Mouse (Mus musculus): ENCODE data around the gene Cwc25. TPM values are rescaled to one million over a fixed set of nuclear protein-coding genes. Genes with fewer than 3 reads are reported as not detected.
"Not testable (repeated sequence)": the region's sequence is repeated elsewhere in the genome, so short reads cannot be mapped to it uniquely, and the experiment has no call there.

Cwc25 gene
- total RNA-seq, 2 experiments from 2014 or later, result 8.8 to 13.8 TPM

DNA sequence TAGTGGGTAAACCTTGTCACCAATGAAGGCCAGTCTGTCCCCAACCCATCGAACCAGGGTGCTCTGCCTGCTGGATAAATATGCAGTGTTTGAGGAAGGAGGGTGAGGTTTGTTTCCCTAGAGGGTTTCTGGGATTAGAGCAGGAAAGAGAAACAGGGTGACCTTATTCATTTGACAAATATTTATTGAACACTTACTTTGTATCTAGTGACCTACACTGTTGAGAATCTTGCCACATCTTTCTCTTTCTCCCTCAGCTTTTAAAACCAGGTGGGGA, 35.8 kb upstream of the Cwc25 start:
- ATAC-seq (replicated peaks; ENCODE audit: low FRiP score, poor library complexity, severe bottlenecking), result no peak

DNA sequence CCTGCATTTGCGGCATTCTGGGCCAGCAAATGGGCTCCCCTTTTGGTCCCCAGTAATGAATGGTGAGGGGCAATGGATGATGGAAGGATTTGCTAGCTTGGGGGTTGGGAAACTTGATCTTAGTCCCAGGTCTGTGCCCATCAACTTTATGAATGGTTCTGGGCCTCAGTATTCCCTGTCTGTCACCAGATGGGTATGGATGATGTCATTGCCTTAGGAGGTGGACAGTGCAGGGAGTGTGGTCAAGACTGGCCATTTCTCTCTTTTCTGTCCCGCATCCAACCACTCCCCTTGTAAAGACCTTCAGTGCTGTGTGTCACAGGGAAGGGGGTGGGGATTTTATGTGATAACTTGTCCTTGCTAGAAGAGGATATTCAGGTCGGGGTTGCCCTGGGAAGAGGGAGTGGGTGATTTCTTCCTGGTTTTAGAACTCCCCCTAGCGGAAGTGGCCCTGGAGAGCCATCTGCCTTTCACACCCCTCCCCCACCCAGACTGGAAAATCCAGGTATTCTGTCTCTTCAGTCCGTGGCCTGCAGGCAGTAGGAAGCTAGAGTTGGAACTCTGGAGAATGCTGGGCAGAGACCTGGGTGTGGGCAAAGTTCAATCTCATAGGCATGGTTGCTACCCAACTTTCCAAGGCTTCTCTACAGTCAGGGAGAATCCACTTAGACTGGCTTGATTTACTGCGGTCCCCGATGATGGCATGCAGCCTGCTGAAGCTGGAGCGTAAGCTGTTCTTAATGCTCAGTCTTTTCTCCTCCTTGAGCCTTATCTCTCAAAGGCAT, 35.2 kb upstream of the Cwc25 start:
- no peak for ATAC-seq (replicated peaks; ENCODE audit: low FRiP score, poor library complexity, severe bottlenecking)

GRCm38 (mm10) chr11:97800691-97801408, 34.5 kb upstream of the Cwc25 start:
- no peak for ATAC-seq (replicated peaks; ENCODE audit: low FRiP score, poor library complexity, severe bottlenecking)

DNA sequence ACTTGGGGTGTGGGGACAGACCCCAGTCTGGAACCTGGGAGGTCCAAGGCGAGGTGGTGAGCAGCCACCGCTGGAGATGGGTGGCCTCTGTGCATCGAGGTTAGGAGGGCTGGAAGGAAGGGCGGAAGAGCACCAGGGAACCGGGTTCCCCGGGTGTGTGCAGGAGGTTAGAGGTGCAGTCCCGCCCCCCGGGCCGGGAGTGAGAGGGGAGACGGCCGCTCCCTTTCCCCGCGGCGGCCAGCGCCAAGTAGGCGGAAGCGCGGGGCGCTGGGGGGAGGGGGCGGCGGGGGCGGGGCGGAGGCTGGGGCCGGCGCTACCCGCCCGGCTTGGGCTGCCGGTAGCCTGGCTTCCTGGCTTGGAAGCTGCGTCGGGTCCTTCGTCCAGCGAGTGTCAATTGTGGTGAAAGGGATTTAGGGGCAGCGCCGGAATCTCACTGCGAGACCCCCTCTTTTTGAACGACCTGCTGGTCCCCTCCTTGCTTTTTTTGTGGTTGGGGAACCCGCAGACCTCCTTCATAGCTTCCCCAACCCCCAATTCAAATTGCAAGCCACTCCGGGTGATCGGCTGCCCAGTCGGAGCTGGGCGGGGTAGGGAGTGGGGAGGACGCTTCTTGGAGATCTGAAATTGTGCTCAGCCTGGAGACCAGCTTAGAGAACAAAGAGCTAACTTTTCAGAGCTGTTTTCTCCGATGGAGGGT, 33.8 kb upstream of the Cwc25 start:
- ATAC-seq (replicated peaks; ENCODE audit: low FRiP score, poor library complexity, severe bottlenecking), result peak; percentile 55

DNA sequence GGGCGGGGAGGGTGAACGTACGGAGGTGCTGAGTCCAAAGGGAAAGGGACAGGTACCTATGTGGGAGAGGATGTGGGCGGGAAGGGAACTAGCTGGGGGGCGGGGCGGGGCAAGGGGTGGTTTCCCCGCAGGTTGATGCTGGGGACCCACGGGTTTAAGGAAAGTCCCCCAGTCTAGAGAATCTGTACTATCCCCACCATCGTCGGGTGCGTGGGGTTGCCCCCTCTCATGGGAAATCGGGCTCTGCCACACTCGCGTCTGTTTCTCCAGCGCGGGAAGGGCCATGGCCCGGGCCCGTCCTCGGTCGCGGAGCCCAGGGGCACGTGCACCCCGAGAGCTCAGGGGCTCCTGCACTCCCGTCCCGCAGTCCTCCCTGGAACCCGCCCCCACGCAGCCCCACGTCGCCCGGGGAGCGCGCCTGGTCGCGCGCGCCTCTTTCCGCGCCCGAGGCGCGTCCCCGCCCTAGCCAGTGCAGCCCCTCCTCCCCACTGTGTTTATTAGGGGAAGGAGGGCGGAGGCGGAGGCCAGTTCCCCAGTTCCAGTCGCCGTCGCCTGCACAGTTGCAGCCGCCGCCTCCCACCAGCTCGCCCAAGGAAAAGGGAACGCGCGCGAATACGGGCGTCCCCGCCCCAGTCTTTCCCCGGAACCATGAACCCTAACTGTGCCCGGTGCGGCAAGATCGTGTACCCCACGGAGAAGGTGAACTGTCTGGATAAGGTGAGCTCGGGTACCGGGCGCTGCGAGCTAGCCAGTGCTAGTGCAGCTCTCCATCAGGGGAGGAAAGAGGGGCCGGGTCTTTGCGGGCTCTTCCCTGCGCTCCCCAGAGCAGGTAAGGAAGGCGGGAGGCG, 33.0 kb upstream of the Cwc25 start:
- ATAC-seq (replicated peaks; ENCODE audit: low FRiP score, poor library complexity, severe bottlenecking), result peak; percentile 70

- no peak for ATAC-seq (replicated peaks; ENCODE audit: low FRiP score, poor library complexity, severe bottlenecking)
Observed at GRCm38 (mm10) chr11:97798782-97799145, 32.4 kb upstream of the Cwc25 start, which contains the start of gene Lasp1. TSS of gene Lasp1 (plus strand) at chr11:97799000.

DNA sequence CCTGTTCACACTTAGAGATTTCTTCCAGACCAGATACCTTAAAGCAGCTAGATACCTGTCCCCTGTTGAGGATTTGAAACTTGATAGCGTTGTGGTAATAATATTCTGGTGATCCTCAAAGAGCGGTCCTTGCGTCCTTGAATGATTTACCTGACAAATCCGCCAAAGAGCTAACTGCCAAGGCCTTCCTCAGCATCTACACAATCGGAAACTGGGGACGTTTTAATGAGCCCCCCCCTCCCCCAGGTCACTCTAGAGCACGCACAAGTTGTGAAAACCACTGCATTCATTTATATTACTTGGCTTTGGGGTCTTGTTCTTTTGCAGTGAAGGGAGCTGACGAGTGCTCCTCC, 31.7 kb upstream of the Cwc25 start:
- no peak for ATAC-seq (replicated peaks; ENCODE audit: low FRiP score, poor library complexity, severe bottlenecking)

DNA sequence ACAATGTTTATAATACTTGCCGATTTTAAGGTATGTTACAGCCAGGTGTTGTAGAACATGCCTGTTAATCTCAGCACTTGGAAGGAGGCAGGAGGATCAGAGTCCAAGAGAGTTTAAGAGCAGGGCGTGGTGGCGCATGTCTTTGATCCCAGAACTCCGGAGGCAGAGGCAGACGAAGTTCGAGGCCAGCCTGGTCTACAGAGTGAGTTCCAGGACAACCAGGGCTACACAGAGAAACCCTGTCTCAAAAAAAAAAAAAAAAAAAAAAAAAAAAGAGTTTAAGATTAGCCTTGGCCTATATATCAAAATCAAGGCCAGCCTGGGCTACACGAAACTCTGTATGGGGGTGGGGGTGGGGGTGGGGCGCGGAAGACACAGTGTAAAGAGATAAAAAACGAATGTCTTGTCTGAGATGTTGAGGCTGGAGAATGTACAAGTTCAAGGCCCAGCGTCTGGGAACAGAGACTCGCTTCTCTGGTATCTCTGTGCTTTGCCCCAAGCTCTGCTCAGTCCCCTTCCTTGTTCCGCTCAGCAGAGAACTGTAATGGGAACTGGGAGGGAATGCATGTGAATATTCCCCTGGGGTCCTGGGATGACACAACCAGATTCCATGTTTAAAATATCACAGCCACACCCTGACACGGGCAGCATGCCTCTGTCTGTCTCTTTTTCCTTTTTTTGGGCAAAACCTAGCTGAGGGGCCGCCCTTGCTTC, 31.2 kb upstream of the Cwc25 start:
- ATAC-seq (replicated peaks; ENCODE audit: low FRiP score, poor library complexity, severe bottlenecking), result no peak

DNA sequence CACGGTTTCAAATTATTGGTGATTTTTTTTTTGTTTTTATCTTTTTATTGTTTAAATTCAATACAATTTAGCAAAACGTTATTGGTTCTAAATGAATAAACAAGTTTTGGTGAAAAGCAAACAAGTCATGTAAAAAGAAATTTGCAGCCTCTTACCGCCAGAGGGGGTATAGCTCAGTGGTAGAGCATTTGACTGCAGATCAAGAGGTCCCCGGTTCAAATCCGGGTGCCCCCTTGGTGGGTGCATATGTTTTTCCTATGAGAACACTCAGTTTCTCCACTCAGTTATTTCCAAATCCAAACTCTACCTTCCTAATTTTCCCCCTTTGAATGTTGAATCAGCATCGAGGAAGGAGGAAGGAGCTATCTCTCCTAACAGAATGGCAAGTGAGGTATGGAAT, 30.6 kb upstream of the Cwc25 start:
- ATAC-seq (replicated peaks; ENCODE audit: low FRiP score, poor library complexity, severe bottlenecking), result no peak

- ATAC-seq (replicated peaks; ENCODE audit: low FRiP score, poor library complexity, severe bottlenecking), result no peak
Observed at GRCm38 (mm10) chr11:97793165-97793564, 26.8 kb upstream of the Cwc25 start.

GRCm38 (mm10) chr11:97790778-97791438, 24.6 kb upstream of the Cwc25 start:
- ATAC-seq (replicated peaks; ENCODE audit: low FRiP score, poor library complexity, severe bottlenecking), result not testable (repeated sequence)

DNA sequence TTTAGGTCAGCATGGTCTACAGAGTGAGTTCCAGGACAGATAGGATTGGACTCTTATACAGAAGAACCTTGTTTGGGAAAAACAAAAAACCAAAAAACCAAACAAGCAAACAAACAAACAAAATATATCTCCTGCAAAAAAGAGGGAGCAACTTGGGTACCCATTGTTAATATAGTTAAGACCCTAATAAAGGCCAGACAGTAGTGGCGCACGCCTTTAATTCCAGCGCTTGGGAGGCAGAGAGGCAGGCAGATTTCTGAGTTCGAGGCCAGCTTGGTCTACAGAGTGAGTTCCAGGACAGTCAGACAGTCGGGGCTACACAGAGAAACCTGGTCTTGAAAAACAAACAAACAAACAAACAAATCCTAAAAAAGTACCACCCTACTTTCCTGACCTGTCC, 23.4 kb upstream of the Cwc25 start:
- ATAC-seq (replicated peaks; ENCODE audit: low FRiP score, poor library complexity, severe bottlenecking), result no peak

GRCm38 (mm10) chr11:97787961-97788360, 21.6 kb upstream of the Cwc25 start:
- no peak for ATAC-seq (replicated peaks; ENCODE audit: low FRiP score, poor library complexity, severe bottlenecking)

GRCm38 (mm10) chr11:97782564-97782895, 16.2 kb upstream of the Cwc25 start:
- no peak for ATAC-seq (replicated peaks; ENCODE audit: low FRiP score, poor library complexity, severe bottlenecking)

DNA sequence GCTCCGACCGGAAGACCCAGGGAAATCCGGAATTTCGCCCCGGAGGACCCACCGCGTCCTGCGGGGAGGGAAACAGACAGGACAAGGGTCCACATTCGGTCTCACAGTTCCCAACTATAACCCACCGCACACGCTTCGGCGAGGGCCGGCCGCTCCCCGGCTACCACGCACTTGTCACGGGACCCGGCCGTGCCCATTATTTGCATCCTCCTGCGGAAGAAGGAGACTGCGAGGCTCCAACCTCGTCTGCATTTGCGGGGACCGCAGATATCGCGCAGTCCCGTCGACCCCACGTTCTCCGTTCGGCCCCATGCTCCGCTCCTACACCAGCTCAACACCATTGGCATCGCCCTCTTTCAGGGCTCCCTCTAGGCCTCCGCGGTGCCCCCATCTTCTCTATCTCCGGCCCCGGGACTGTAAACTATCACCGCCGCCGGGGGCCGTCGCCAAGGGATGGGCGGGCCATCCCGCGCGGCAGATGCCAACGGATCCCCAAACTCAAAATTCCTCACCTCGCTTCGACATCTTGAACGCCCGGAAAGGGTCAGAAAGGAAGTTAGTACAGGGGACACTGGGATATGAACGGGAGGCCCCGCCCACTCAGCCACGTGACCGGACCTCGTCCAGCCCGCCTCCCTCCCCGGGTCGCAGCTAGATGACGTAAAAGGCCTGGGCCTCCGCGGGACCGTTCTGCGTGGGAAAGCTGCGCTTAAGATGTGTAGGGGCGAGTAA, 15.6 kb upstream of the Cwc25 start, which contains the start of gene Rpl23:
TSS of gene Rpl23 (minus strand) at position 606 of the 732 bp plus-strand sequence.
- peak; percentile 97 for ATAC-seq (replicated peaks; ENCODE audit: low FRiP score, poor library complexity, severe bottlenecking)

- peak; percentile 18; the same call in 1 of the 2 replicates for ATAC-seq (replicated peaks; ENCODE audit: low FRiP score, poor library complexity, severe bottlenecking)
Observed at GRCm38 (mm10) chr11:97781478-97781831, 15.1 kb upstream of the Cwc25 start.

DNA sequence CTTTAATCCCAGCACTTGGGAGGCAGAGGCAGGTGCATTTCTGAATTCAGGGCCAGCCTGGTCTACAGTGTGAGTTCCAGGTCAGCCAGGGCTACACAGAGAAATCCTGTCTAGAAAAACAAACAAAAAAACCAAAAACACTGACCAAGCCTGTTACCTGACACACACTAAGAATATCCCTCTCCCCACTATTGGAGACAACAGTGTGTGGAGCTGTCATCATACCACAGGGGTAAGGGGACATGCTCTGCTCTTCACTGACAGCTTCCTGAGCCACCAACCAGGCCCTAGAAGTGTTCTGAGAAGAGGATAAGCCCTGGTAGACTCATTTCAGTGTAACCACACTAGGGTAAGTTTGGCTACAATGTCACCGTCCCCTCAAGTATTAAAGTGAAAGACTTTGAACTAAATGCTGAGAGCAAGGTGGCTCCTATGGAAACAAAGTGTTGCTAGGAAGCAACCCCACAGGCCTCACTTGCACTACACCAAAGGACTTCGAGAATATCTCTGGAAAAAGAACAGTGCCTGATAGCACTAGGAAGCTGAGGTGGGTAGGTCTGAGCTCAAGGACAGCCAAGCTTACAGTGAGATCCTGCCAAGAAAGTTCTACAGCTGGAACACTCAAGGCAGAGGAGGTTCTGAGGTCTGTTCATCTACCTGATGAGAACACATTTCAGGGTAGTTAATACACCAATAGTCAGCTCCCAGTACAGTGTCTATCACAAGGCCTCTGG, 13.8 kb upstream of the Cwc25 start:
- no peak for ATAC-seq (replicated peaks; ENCODE audit: low FRiP score, poor library complexity, severe bottlenecking)

- ATAC-seq (replicated peaks; ENCODE audit: low FRiP score, poor library complexity, severe bottlenecking), result no peak
Observed at GRCm38 (mm10) chr11:97778918-97779317, 12.6 kb upstream of the Cwc25 start.
